Mouse (Mus musculus) frontal cortex, postnatal 10 days (tissue): Measurements from ENCODE around the gene Ank3.

ENCODE experiments used
- DNase-seq, 2 experiments: peaks; one replicate each; pipeline ENCODE4 v3.0.0; 2022; ENCODE audit warnings: low spot score in 2 of 2, mixed read lengths in 1 of 2

Gene Ank3

DNA sequence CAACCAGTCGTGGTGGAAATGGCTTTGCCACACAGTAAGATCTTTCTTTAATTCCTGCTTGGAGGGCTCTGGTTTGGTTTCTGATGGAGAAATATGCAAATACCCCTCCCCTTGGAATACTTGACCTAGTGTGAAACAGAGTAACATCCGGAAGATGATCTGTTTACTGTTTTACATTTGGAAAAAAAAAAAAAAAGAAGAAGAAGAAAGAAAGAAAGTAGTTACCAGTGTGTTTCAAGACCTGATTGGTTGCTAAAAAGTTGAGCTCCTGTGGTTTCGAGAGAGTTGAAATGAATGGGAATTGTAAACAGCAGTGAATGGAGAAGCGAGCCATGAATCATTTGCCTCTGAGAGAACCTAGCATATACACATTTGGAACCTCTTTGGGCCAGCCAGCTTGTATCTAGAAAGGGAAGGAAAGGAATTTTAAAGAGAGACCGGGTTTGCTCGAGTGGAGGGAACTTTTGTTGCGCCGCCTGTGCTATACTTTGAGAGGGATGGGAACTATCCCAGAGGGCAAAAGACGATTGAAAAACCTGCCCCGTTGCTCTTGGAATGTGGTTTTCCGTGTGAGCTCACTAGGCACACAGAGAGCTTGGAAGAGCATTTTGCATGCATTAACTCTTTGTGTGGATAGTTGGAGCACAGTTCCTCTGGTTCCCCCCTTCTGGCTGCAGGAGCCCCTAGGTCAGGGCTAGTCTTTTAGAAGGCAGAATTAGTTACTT is 527.7 kb downstream of the Ank3 start:
- no peak for DNase-seq

DNA sequence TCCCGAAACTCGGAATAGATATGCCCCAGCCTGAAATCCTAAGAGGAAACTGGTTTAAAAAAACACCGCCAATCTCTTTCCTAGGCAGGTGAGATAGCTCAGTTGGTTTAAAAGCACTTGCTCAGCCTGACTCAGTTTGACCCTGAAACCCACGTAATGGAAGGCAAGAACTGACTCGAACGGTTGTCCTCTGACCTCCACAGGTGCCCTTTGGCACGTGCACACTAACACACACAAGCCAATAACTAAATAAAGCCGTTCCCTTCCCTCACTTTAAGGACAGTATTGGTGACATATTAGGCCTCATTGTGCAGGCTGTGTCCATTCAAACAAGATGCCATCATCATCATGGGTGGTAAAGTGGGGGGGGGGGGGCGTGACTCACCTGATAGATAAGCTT is 528.4 kb downstream of the Ank3 start:
- no peak for DNase-seq

DNA sequence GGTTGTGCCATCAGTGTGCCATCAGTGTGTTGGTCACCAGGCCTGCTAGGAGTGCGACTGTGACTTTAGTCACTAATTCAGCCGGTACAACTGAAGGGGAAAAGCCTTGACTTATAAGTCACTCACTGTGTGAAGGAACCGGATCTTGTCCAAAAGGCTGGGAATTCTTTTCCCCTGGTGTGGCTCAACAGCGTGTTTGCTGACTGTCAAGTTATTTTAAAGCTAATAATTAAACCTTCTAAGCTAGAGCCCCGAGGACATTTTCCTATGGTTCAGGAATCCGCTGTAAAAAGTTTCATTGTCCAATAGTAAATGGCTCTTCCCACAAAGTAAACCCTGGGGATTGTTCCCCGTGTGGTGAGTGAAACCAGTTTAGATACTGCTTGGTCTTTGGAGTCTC is 529.8 kb downstream of the Ank3 start:
- no peak for DNase-seq

DNA sequence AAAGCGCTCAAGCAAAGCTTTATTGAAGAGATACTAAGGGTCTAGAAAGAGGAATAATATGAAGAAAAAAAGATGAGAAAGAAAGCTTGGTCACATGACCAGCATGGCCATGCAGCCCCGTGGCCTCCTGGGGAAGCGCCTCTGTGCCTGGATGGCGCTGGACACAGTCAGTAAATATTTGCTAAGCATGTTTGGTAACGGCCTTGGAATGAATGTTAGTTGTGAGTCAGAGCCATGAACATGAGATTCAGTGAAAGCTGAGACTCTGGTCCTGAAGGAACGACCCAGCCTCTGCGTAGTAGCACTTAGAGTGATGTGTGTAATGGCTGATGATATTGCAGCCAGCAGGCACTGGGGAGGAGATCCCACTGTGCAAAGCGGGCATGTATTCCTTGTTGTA is 531.9 kb downstream of the Ank3 start:
- no peak for DNase-seq

DNA sequence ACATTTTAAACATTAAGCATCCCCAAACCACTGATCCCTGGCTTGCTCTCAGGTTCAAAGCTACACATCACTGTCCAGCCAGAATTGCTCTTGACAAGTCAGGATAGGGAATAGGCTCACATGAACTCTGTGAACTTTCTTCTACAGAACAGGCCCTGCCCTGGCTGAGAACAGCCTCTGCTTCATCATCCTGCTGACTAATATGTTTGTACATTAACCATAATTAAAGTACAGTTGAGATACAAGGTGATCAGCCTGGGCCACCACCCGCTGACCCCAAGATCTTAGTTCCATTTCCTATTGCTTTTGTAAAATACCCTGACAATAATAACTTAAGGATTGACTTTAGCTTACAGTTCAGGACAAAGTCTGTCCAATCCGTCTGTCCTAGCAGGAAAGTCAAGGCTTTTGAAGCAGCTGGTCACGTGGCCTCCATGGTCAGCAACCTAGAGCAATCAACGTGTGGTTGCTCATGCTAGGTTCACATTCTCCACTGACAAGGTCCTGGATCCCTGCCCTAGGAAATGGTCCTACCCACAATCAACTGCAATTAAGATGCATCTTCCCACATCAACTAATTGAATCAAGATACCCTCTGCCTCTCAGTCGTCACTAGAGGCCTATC is 538.0 kb downstream of the Ank3 start:
- DNase-seq, result no peak

DNA sequence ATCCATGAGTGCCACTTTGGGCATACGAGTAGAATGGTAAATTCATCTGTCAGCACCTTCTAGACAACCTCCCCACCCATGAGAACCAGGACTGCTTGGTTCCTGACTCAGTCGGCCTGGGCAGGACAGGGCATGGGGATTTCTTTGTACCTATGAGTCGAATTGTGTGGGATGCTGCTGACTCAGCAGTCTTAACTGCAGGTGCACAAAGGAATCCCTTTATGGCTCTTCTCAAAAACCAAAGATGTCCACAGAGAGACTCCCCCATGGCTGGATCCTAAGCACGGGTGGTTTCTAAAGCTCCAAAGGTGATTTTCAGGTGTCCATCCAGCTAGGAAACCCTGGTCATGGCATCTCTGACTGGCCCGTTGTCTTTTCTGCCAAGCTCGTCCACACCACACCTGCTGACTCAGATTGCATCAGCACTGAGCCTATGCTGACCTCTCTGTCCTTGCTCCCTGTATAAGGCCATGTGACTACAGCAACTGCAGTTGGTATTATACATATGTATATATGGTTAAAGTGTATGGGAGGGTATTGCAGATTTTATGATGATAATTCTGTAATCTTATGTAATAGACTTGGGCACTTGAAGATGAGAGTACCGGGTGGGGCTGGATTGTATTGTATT is 538.8 kb downstream of the Ank3 start:
- no peak for DNase-seq

DNA sequence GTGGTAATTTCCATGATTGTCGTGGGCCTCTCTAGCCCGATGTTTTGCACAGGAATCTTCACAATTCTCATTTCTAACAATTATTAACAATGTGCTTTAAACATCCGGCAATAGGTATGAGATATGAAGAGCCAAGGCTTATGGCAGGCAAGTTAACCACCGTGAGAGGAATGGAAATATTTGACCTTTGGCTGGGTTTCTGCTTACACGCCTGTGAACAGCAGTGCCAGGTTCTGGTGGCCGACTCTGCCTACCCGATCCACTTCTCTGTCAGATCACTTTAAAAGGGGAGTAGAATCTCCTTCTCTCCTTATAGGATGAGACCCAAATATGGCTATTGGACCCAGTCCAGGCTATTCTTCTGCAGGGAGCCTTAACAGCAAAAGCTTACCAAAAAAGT is 540.6 kb downstream of the Ank3 start:
- DNase-seq, result no peak

DNA sequence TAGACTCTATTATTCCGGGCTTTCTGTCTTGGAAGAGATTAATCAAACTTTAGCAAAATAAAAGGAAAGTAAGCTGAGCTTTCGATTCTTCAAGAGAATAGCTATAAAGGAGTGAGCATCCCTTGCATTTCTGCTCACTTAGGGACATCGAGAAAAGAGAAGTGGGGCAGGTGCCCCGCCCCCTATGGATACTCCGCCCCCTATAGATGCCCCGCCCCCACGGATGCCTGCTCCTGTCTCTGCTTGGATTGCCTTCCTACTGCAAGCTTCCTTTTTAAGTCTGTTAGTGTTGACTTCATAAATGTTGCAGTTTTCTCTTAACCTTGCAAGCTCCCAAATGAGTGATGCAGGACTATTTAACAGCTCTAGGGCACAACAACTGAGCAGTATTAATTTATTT is 541.4 kb downstream of the Ank3 start:
- DNase-seq, result no peak

DNA sequence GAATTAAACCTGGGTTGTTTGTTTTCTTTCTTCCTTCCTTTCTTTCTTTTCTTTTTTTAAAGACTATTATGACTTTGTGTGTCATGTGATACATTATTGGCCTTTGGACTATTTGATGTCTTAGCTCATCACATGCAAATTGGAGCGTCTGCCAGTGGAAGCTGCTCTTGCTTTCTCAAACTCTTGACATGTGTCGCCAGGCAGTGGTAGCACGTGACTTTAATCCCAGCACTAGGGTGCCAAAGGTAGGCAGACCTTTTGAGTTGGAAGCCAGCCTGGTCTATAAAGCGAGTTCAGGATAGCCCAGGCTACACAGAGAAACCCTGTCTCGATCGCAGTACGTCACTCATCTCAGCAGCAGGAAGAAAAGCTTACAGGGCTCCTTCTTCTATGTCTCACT is 542.4 kb downstream of the Ank3 start:
- DNase-seq, result no peak

DNA sequence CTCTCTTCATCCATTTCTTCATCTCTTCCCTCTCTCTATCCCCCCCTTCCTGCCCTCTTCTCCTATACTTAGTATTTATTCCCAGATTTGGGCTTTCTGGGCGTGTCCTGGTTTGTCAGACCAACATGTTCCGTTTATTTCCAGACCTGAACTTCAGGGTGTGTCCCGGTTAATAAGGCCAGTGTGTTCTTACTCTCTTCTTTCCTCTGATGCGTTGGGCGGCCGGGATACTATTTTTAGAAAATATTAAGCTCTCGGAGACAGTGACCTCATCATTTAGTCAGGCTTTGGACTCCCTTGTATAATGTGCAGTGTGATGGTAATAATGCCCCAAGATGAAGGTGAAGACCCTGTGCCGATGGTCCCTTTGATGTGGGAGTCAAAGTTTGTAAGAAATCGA is 546.3 kb downstream of the Ank3 start:
- DNase-seq, result no peak

DNA sequence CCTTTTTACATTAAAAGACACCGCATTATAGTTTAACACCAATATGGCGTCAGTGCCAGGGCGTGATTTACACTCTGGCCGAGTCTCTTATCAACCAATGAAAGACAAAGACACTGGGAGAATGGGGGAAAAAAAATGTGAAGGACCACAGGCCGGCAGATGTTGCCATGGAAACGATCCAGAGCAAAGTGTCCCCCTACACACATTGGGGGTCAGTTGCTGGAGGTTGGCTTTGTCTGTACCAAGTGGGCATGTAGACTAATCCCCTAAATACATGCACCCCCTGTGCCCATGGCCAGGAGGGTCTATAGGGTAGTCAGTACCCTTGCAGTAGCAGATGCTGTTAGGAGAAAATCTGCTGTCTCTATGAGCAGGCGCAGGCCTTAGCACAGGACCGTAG is 547.3 kb downstream of the Ank3 start:
- no peak for DNase-seq

DNA sequence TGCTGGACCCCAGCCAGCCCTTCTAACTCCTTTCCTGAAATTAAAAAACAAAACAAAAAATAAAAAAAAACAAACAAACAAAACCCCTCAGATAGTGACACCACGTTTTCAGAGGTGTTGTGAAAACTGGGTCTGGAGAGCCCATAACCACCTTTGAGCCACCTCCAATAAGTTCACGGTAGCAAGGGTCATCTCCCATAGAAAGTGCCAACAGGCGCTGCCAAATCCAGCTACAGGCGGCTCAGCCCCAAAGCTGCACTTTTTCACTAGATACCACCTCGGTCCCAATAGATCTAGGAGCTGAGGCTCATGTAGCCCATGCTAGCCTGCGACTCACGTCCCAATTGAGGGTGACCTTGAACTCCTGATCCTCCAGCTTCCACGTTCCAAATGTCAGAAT is 547.7 kb downstream of the Ank3 start:
- no peak for DNase-seq

DNA sequence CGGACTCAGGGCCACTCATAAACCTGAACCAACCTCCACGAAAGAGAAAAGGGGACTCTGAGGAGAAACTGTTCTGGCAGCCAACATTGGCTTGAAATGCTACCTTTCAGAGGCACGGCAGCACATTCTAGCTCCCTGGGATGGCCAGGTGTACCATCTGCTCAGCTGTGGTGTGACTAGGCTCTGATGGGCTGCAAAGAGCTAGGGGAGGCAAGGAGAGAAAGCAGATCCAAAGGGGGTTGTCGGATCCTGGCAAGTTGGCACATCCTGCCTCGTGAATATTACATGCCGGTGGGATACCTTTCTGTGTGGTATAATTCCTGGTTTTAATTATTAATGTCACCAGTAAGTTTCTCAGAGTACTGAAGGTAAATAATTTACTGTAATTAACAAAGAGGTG is 548.5 kb downstream of the Ank3 start:
- no peak for DNase-seq

DNA sequence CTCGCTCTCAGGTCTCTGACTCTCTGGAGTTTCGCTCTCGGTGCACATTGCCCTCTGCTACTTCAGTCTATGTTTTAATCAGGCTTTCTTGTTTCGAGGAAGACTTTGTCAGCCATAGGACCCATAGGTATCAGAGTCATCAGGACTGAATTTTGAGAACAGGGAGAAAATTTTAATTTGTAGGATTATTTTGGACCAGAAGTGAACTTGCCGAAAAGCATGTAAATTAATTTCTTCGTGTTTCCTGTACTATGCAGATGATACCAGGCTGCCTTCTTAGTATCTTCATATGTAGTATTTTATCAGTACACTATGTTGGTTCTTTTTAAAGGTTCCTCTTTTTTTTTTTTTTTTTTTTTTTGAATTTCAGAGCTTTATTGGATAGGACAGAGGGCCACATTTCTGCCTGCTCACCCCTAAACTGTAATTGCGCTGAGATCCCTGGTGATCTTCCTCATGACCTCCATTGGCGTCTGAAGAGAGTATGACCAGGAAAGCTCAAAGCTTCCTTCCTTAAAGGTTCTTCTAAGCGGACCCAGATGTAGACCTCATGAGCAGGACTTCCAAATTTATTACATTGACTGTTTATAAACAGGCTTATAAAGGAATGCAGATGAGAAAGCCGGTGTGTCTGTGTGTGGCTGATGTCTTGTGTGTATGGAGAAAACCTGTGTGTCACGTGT is 551.8 kb downstream of the Ank3 start:
- DNase-seq, result no peak

DNA sequence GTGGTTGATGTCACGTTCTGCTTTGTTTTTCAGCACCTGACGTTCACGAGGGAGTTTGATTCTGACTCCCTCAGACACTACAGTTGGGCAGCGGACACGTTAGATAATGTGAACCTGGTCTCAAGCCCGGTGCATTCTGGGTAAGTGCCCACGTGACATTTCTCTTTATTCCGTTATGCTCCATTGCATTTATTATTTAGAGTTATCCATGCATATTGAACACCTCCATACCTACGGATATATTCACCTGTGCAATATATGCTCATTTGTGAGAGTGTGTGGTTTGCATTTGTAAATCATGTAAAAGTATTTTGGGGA is 552.3 kb downstream of the Ank3 start:
- DNase-seq, result no peak

DNA sequence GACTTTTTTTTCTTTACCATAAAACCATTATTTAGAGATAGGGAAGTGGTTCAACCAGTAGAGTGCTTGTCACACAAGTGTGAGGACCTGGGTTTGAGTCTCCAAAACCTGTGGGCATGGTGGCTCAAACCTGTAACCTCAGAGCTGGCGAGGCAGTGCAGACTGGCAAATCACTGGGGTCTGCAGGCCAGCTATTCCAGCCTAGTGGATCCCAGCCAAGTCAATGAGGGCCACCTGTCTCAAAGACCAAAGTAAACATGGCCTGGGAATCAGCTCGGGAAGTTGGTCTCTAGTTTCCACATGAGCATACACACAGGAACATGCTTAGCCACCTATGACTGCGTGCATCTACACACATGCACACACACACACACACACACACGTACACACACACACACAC is 552.9 kb downstream of the Ank3 start:
- no peak for DNase-seq

DNA sequence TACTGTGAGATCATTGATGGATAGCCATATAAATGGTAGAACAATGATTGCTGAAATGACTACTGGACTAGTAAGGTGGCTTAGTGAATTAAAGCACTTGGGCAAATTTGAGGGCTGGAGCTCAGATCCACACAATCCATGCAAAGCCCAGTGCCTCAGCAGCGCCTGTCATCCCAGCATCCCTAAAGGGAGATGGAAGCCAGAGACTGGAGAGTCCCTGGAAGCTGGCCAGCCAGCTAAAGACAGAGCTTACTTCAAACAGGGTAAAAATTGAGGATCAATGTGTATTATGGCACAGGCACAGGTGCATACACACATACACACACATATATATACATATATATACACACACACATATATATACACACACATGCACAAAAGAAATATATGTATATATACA is 553.7 kb downstream of the Ank3 start:
- DNase-seq, result no peak

DNA sequence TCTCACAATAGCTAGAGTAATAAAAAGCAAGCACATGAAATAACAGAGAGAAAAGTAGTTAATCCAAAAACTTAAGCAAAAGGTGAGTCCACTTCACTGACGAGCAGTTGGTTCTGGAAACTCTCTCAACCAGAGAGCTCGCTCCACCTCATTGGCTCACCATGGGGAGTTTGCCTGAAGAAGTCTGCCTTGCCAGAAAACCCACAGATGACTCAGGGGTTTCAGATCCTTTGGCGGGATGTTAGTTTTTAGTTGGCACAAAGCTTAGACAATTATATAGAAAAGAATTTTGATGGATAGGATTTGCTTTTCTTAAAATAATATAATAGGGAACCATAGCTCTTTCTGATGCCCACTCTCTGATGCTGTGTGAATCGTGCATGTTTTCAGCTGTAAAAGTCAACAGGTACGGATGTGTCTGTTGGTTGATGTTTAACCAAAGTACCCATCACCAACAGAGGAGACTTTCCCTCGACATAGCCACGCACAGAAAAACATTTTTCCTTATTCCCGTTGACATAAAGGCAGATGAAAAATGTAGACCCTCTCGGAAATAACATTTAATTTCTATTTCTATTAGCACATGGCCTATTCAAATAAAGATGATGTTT is 556.2 kb downstream of the Ank3 start:
- no peak for DNase-seq

DNA sequence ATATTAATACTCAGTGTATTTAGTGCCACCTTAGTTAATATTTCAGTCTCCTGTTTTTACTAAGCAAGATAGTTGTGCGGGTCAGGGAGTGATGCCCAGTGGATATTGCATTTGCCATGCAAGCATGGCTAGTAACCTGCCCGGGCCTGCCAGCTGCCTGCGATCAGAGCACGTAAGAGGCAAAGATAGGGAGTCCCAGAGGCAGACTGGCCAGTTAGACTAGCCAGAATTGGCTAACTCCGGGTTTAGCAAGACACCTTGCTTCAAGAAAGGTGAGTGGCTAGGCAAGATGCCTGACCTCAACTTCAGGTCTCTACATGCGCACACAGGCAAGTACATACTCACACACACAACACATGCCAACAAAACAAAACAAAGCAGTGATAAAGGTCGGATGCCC is 563.7 kb downstream of the Ank3 start:
- DNase-seq, result no peak

DNA sequence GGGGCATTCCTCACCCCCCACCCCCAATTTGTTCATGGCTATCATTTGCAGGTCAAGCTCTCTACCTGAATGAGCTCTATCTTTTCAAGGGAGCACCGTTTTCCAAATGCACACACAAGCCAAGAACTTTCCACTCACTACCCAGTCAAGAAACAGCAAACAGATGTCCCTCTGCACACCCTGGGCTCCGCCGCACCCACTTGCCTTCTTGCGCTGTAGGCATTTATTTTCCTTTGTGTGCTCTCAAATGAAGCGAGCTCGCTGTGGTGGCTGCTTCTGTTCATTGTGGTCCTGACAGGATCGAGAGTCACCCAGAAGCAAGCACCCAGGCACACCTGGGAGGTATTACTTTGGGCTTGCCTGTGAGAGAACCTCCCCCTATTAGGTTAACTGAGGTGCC is 564.4 kb downstream of the Ank3 start:
- no peak for DNase-seq

DNA sequence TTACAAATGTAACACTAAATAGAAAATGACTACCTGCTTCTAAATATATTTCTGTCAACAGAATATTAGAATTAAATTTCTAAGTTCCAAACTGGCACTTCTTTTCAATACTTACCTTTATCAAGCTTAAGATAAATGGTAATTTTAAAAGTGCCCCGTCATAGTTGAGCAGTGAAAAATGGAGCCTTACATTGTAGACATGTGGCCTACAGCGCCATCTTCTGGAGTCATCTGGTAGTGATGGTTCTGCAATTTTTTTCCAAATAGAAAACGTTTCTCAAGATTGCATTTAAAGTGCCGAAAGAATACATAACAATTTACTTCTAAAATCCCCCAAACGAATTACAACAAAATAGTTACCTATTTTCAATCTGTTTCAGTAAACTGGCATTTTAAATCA is 566.0 kb downstream of the Ank3 start:
- no peak for DNase-seq

DNA sequence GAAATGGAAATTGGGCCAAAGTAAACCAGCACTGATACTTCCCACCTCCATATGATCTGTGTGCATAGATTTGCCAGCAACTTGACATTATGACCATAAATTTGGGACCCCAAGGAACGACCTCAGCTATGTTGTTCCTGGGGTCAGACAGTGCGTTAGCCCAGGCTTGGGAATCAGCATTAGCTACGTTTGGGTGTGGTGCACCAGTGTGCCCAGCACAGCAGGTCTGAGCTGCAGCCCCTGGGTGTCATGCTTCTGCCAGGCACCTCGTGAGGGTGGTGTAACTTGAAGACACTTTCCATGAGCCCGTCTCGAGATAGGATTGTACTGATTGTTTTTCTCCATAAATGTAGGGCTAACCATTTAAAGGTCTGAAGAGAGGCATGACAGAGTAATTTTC is 566.5 kb downstream of the Ank3 start:
- no peak for DNase-seq

DNA sequence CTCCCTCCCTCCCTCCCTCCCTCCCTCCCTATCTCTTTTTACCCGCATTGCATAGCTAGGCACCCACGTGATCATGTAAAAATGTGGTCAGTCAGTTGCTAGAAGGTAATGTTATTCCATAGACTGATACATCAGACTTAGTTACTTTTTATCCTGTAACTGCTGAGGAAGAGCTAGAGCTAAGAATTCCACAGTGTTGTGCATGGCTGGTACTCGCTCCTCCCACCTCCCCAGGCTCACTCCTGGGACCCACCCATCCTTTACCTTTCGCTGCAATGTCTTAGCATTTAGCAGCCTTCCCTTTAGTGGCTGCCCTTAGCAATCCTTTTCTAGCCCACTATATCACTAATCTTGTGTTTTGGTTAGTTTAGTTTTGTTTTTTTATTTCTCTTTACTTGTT is 569.4 kb downstream of the Ank3 start:
- DNase-seq, result no peak
